In the genomic region with DNA sequence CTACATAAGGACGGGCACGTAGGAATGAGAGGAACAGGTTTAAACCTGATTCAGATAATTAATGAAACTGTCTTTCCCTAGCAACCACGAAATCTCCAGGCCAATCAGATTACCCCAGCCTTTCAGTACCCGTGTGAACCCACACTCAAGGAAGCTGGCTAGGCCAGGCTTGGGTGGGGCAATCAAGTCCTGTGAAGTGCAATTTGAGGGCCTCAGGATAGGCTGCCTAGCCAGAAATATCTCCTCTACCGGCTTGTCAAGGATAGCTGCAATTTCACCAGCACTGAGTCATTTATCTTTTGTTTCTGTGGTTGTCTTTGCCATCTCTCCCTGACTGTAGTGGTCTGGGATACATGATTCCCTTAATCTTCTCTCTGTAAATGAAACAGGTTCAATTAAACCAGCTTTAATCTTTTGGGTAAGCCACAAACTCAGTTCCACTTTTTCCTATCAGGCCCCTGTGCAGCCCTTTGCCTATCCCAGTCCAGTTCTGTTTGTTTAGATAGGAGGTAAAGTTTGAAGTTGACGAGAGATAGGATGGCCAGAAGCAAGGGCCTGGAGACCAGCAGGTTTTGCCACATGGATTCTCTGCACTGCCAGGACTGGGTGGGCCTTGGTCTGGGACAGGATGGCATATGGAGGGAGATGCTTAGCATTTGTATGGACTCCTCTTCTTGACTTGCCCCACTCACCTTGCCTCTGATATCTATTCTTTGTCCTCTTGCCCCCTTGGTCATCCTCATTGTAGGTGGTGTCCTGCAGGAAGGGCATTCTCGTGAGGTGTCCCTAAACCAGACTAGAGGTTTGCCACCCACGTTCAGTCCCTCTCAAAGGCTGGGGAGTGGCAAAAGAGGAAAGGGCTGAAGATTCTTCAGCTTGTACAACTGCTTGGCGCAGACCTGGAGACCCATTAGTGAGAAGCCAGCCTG, we compare ENCODE assay signal across 1 mouse cellular context.
TF ChIP-seq lines count a peak whose summit lies in the region.

No protein-coding gene starts in this region.

TF ChIP-seq in MEL, 35 proteins besides CTCF, POLR2A, EP300 and RAD21 (continued from another document):
- TF ChIP-seq MAX (IDR thresholded peaks at IDR 0.05; ENCODE audit: low read length) (peak; percentile 57), MAFK (IDR thresholded peaks at IDR 0.05; ENCODE audit: borderline replicate concordance, low read depth, low read length) (peak; percentile 86; the same call in 1 of the 2 replicates), CHD1 (IDR thresholded peaks at IDR 0.05; ENCODE audit: low read depth, low read length) (no peak), CHD2 (IDR thresholded peaks at IDR 0.05; ENCODE audit: low read length) (peak; percentile 27; the same call in 1 of the 2 replicates), SIN3A (IDR thresholded peaks at IDR 0.05; ENCODE audit: low read length) (peak; percentile 82), POLR2AphosphoS5 (IDR thresholded peaks at IDR 0.05; ENCODE audit: borderline replicate concordance, low read depth, low read length) (no peak), ZMIZ1 (IDR thresholded peaks at IDR 0.05; ENCODE audit: low read depth, low read length) (no peak), KAT2A (conservative IDR thresholded peaks at IDR 0.05; ENCODE audit: low read depth, low read length) (peak; percentile 36), RCOR1 (IDR thresholded peaks at IDR 0.05; ENCODE audit: low read depth, low read length) (peak; percentile 96), MXI1 (IDR thresholded peaks at IDR 0.05; ENCODE audit: low read depth, low read length) (peak; percentile 52; the same call in 1 of the 2 replicates), HCFC1 (IDR thresholded peaks at IDR 0.05; ENCODE audit: low read depth, low read length) (no peak)
TF ChIP-seq in MEL: peak in this region for 14.
